Mouse (Mus musculus): ENCODE measurements at regions not wholly inside any gene's neighbourhood (a gene's known extent, or its start where the extent isn't known, plus 50 kb on each side); places are given as distances from the start of the nearest gene placed in this dataset.
"Not testable (repeated sequence)": the region's sequence is repeated elsewhere in the genome, so short reads cannot be mapped to it uniquely, and the experiment has no call there.

- 82% methylated on average over 2 of the region's 2 CpGs for WGBS
Observed at GRCm38 (mm10) chr13:12677372-12677771, 111.7 kb downstream of the Ero1lb start.

GRCm38 (mm10) chr13:12671011-12671410 lies 105.3 kb downstream of the Ero1lb start:
- 91% methylated on average over 2 of the region's 2 CpGs for WGBS
- not testable (repeated sequence) for H3K9ac ChIP-seq; H3K4me1 ChIP-seq (replicated peaks); H3K4me2 ChIP-seq; ATAC-seq (replicated peaks; ENCODE audit: insufficient number of reproducible peaks, insufficient read depth, low FRiP score, low read depth); H3K36me3 ChIP-seq; H3K4me3 ChIP-seq; H3K9me3 ChIP-seq (replicated peaks); H3K27me3 ChIP-seq; H3K27ac ChIP-seq

More at GRCm38 (mm10) chr13:12677372-12677771, 111.7 kb downstream of the Ero1lb start:
- 0 out of 2 replicates have a peak, but pooled peaks cover 4% of the 10 kb centered on the region for H3K4me1 ChIP-seq (replicated peaks)
- no peak for ATAC-seq (replicated peaks; ENCODE audit: insufficient number of reproducible peaks, insufficient read depth, low FRiP score, low read depth)
- no peaks in the 10 kb centered on the region for H3K27me3 ChIP-seq
- H3K9ac ChIP-seq: no peak overlapping the region
- no peaks in the 10 kb centered on the region for H3K36me3 ChIP-seq
- no peak overlapping the region for H3K4me2 ChIP-seq
- H3K27ac ChIP-seq: no peak overlapping the region
- H3K4me3 ChIP-seq: no peak overlapping the region
- H3K9me3 ChIP-seq (replicated peaks): no peaks in the 10 kb centered on the region

DNA sequence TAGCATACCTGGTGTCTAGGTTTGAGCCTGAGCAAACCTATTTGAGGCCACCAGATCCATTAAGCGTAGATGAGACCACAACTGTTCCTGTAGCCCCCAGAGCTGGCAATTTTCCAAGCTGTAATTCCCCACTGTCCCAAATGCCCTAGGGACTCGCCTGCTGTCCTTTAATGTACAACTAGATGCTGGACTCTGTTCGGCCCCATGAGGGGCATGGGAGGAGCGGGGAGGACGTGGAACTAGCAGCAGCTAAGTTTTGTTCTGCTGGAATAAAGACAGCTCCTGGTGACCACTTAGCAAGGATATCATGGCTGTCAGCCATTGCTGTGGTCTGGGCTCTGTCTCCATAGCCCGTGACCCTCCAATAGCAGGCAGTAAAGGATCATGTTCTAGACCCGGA lies 103.1 kb downstream of the Ero1lb start:
- not testable (repeated sequence) for H3K4me3 ChIP-seq; H3K4me1 ChIP-seq (replicated peaks); H3K4me2 ChIP-seq; H3K9me3 ChIP-seq (replicated peaks); H3K27me3 ChIP-seq; ATAC-seq (replicated peaks; ENCODE audit: insufficient number of reproducible peaks, insufficient read depth, low FRiP score, low read depth); H3K27ac ChIP-seq; H3K36me3 ChIP-seq; H3K9ac ChIP-seq
- no CpG with 5 or more reads among the region's 7 CpGs for WGBS

- not testable (repeated sequence) for H3K4me3 ChIP-seq; H3K36me3 ChIP-seq; H3K4me2 ChIP-seq; H3K9me3 ChIP-seq (replicated peaks); H3K4me1 ChIP-seq (replicated peaks); H3K27ac ChIP-seq; ATAC-seq (replicated peaks; ENCODE audit: insufficient number of reproducible peaks, insufficient read depth, low FRiP score, low read depth); H3K27me3 ChIP-seq; H3K9ac ChIP-seq
- WGBS: 77% methylated on average over 9 of the region's 9 CpGs
Observed at GRCm38 (mm10) chr13:12667727-12668665, 102.3 kb downstream of the Ero1lb start.

DNA sequence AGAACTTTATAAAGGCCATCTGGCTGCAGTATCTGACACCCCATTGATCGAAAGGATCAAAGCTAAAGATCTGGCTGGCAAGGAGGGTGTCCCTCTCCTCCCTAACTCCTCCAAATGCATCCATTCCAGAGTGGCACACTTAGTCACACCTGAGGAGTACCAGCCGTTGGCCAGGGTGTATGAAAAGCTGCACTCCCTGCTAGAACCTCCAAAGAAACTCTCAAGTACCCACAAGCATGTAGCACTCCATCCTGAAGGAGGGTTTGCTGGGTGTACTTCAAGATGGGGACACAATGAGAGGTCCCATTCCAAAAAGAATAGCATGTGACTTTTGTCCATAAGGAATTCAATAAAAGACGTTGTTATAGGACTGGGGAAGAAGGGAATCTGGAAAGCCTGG lies 100.4 kb downstream of the Ero1lb start:
- not testable (repeated sequence) for H3K9me3 ChIP-seq (replicated peaks); H3K4me3 ChIP-seq; H3K27me3 ChIP-seq; H3K4me2 ChIP-seq; ATAC-seq (replicated peaks; ENCODE audit: insufficient number of reproducible peaks, insufficient read depth, low FRiP score, low read depth); H3K27ac ChIP-seq; H3K9ac ChIP-seq; H3K36me3 ChIP-seq; H3K4me1 ChIP-seq (replicated peaks)
- WGBS: 77% methylated on average over 3 of the region's 3 CpGs
